Comparison of ENCODE assay signal across 8 mouse cellular contexts in the genomic region with DNA sequence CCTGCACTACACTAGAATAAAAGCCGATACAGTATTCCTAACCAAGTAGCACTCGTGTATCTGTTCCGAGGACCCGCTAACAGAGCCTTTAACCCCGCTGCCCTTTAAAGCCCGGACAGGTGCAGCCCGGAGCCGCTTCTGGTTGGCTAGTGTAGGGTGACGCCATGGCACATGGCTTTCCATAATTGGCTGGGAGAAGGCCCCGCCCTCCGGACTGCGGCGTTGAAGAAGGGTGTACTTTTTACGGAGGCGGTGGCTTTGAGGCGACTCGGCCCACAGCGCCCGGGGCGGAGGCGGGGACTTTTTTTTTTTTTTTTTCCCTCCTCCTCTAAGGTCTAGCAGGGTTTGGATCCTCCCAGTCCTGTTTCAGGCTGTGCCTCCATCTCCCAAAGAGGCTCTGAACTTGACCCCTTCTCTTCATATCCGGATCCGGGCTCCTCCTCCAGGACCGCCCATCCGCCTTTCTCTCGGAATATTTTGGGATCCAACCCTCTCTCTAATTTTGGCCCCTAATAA. TPM values are rescaled to one million over a fixed set of nuclear protein-coding genes. Genes with fewer than 3 reads are reported as not detected.
DNase-seq lines count a peak whose midpoint lies in the region; ATAC-seq and TF ChIP-seq lines count a peak whose summit lies in the region.

A gene (plus strand): TSS at position 198 of the 516 bp plus-strand sequence.

- 0% methylated on average over 26 of the region's 26 CpGs for WGBS in lung, adult 2 months
- under 1% methylated on average over 26 of the region's 26 CpGs for WGBS in neural tube, embryonic 15.5 days

- peaks cover 6% of the 10 kb centered on the region for H3K4me1 ChIP-seq in lung, adult 2 months (ENCODE audit: control insufficient read depth, insufficient read depth, low read length)
- peaks cover 46% of the 10 kb centered on the region for H3K4me1 ChIP-seq in neural tube, embryonic 15.5 days

- H3K4me2 ChIP-seq in neural tube, embryonic 15.5 days, result peak within 1 kb of the TSS; percentile 78

- peak within 1 kb of the TSS; percentile 75 for H3K4me3 ChIP-seq in layer of hippocampus, adult 2 months
- peak within 1 kb of the TSS; percentile 62 for H3K4me3 ChIP-seq in lung, adult 2 months (replicated peaks; ENCODE audit: extremely low read depth, low read depth, low read length)
- H3K4me3 ChIP-seq in neural tube, embryonic 15.5 days (replicated peaks), result peak within 1 kb of the TSS; percentile 55

- TF ChIP-seq CTCF in layer of hippocampus, adult 2 months (conservative IDR thresholded peaks at IDR 0.05), result no peak
- TF ChIP-seq CTCF in lung, adult 2 months (IDR thresholded peaks at IDR 0.05; ENCODE audit: insufficient read depth, low read length), result no peak

- peak; percentile 43; the same call in 1 of the 2 replicates for TF ChIP-seq POLR2A in lung, adult 2 months (IDR thresholded peaks at IDR 0.05; ENCODE audit: borderline replicate concordance, extremely low read depth, low read depth, low read length)

- peaks cover 3% of the 10 kb centered on the region; the same call in 1 of the 2 replicates for H3K36me3 ChIP-seq in neural tube, embryonic 15.5 days

- peak within 1 kb of the TSS; percentile 89 for H3K9ac ChIP-seq in neural tube, embryonic 15.5 days (replicated peaks)

- no peaks in the 10 kb centered on the region for H3K9me3 ChIP-seq in neural tube, embryonic 15.5 days (replicated peaks)

- no peaks in the 10 kb centered on the region; the same call in 1 of the 2 replicates for H3K27me3 ChIP-seq in neural tube, embryonic 15.5 days (replicated peaks)

- H3K27ac ChIP-seq in layer of hippocampus, adult 2 months, result peak within 1 kb of the TSS; percentile 98
- peak within 1 kb of the TSS; percentile 90 for H3K27ac ChIP-seq in neural tube, embryonic 15.5 days (replicated peaks)

- DNase-seq in MEL-GATA-1-ER (ENCODE audit: extremely low read depth, low read depth), result peak; percentile 94
- DNase-seq in cerebellum, adult 9-10 months, result peak; percentile 98
- peak; percentile 89 for DNase-seq in forelimb bud, embryonic 11.5 days (ENCODE audit: low read depth, low spot score)
- DNase-seq in heart, postnatal 4 days, result peak; percentile 93
- DNase-seq in layer of hippocampus, adult 2 months (ENCODE audit: low spot score in 2 of 2), result peak; percentile 91 to 96
- DNase-seq in lung, adult 2 months, result peak; percentile 91
- peak; percentile 95 for DNase-seq in testis, postnatal 10 days (ENCODE audit: low spot score)

- peak; percentile 97 for ATAC-seq in neural tube, embryonic 15.5 days (ENCODE audit: low FRiP score)

RNA-seq across cellular contexts. Expression of the gene that starts here (rescaled TPM):
- 10 to 100 TPM; 34.6 to 41.5 TPM for total RNA-seq in heart, postnatal 4 days (2021)
- total RNA-seq in layer of hippocampus, adult 2 months (2021), result 100 to 1,000 TPM; 105 to 120 TPM
- polyA plus RNA-seq in lung, adult 2 months (2012; rRNA removed), result 22.9 and 30.4 TPM in 2 replicates
- polyA plus RNA-seq in neural tube, embryonic 15.5 days (2015; fragmentation: Nextera tagmentation; extraction: Ambion mirVana), result 87.9 and 106 TPM in 2 replicates

Comparison
In these comparisons a context has a peak if more than half of its experiments do, and no peak if none do; other contexts are left out.
1. Peak in every context shown above with its lines: DNase-seq, ATAC-seq, H3K4me3 ChIP-seq and H3K27ac ChIP-seq.